ENCODE assay signal across 8 mouse cellular contexts in the genomic region with DNA sequence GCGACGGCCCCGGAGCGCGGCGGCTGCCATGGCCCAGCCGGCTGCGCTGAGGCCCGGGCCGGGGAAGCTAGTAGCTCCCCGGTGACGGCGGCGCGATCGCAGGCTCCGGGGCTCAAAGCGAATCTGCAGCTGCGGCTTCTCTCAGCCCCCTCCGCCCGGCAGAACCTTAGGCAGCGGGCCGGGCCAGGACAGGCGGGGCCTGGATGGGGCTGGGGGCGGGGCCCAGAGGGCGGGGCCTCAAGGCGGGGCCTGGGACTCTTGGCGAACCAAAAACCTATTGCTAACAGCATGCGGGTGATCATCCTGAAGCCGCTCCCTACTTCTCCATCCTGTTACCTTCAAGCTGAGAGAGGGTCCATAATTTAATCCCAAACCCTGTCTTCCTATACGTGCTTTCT. TPM values are rescaled to one million over a fixed set of nuclear protein-coding genes. Genes with fewer than 3 reads are reported as not detected.
DNase-seq lines count a peak whose midpoint lies in the region; ATAC-seq lines count a peak whose summit lies in the region.

TSS of gene Cep85l (minus strand) at position 239 of the 398 bp plus-strand sequence.

- peak within 1 kb of the TSS; percentile 91 for H3K9ac ChIP-seq in intestine, embryonic 15.5 days

- peak; percentile 79 for DNase-seq in adrenal gland, adult 8-10 months
- DNase-seq in embryo, embryonic 11 days = peak; percentile 95
- DNase-seq in gastrocnemius, postnatal 25 days = peak; percentile 96
- peak; percentile 86 to 87 for DNase-seq in left cerebral cortex, postnatal 14 days (ENCODE audit: low spot score in 2 of 2)
- peak; percentile 87 for DNase-seq in right cerebral cortex, postnatal 14 days
- peak; percentile 91 for DNase-seq in yolk sac, embryonic 10.5 days (ENCODE audit: low spot score)

- peak within 1 kb of the TSS; percentile 95 for H3K4me3 ChIP-seq in intestine, embryonic 15.5 days (replicated peaks)

- ATAC-seq in intestine, embryonic 15.5 days = peak; percentile 99
- peak; percentile 94 for ATAC-seq in megakaryocyte-erythroid progenitor cell, adult 5-6 weeks (replicated peaks; ENCODE audit: low FRiP score, low TSS enrichment, poor library complexity, severe bottlenecking)

- WGBS in intestine, embryonic 15.5 days = under 1% methylated on average over 31 of the region's 31 CpGs

- intact Hi-C loops in left cerebral cortex, postnatal 14 days (cut with DNase I) = no loop called here

- H3K27me3 ChIP-seq in intestine, embryonic 15.5 days (replicated peaks) = no peaks in the 10 kb centered on the region

- no peaks in the 10 kb centered on the region for H3K4me1 ChIP-seq in intestine, embryonic 15.5 days (replicated peaks)

- no peaks in the 10 kb centered on the region for H3K9me3 ChIP-seq in intestine, embryonic 15.5 days

- H3K4me2 ChIP-seq in intestine, embryonic 15.5 days (replicated peaks) = peak within 1 kb of the TSS; percentile 76

- no peaks in the 10 kb centered on the region for H3K36me3 ChIP-seq in intestine, embryonic 15.5 days

- peak within 1 kb of the TSS; percentile 98 for H3K27ac ChIP-seq in intestine, embryonic 15.5 days

RNA-seq across cellular contexts. Expression of gene Cep85l, which starts in this region (rescaled TPM):
- total RNA-seq in adrenal gland, adult 8-10 months (2022) = 10 to 100 TPM in 2 of 4 experiments, 1 to 10 TPM in 2; 7.5 to 15.7 (median 11.4) TPM
- total RNA-seq in gastrocnemius, postnatal 25 days (2021) = 10 to 100 TPM; 30.7 to 85.6 TPM
- polyA plus RNA-seq in intestine, embryonic 15.5 days (2015; fragmentation: Nextera tagmentation; extraction: Ambion mirVana) = 3.5 and 3.9 TPM in 2 replicates
- total RNA-seq in left cerebral cortex, postnatal 14 days (2021) = 10 to 100 TPM; 16.0 to 17.0 TPM
- 9.7 and 16.2 TPM in 2 replicates for total RNA-seq in megakaryocyte-erythroid progenitor cell, adult 5-6 weeks (2014; fragmentation: Nextera tagmentation)
- 17.3 and 18.7 TPM in 2 replicates for total RNA-seq in megakaryocyte-erythroid progenitor cell, adult 5-6 weeks (2017)

Comparison
In these comparisons a context has a peak if more than half of its experiments do, and no peak if none do; other contexts are left out.
1. Peak in every context shown above with its lines: DNase-seq, ATAC-seq, H3K4me3 ChIP-seq and H3K27ac ChIP-seq.